Mouse (Mus musculus): Measurements from ENCODE around the gene Gypa.

GRCm38 (mm10) chr8:80495527-80495926 lies 1.9 kb downstream of the Gypa start:
- TF ChIP-seq POLR2A (IDR thresholded peaks at IDR 0.05; ENCODE audit: borderline replicate concordance, control insufficient read depth, low read depth, low read length) (no peak), CTCF (IDR thresholded peaks at IDR 0.05; ENCODE audit: control insufficient read depth, insufficient read depth, low read length) (no peak)
